Mouse (Mus musculus) hindbrain, postnatal 0 days (tissue): ENCODE measurements around the gene Pomc. TPM values are rescaled to one million over a fixed set of nuclear protein-coding genes. Genes with fewer than 3 reads are reported as not detected.
A peak's percentile ranks its signal among the peaks of the same experiment; 100 is the strongest.

ENCODE experiments used
- ATAC-seq: fragments of 200-750 bp; cut with Nextera tagmentation; 2 replicates; pipeline ENCODE4 v1.8.0; 2017; ENCODE audit warnings: mild to moderate bottlenecking, moderate TSS enrichment, moderate library complexity
- DNase-seq: peaks from one replicate; pipeline ENCODE4 v3.0.0-alpha.2; 2015; ENCODE audit warnings: low spot score
- H3K27ac ChIP-seq: fragments of 300-500 bp; sonication (generic); 2 replicates; pipeline ENCODE4 v1.5.1; 2014; ENCODE audit warnings: mild to moderate bottlenecking
- H3K27me3 ChIP-seq: fragments of 300-500 bp; sonication (generic); 2 replicates; pipeline ENCODE4 v1.6.1; 2014; ENCODE audit warnings: low read length, mixed read lengths; ENCODE audit not compliant: insufficient read depth
- H3K36me3 ChIP-seq: fragments of 300-500 bp; sonication (generic); 2 replicates; pipeline ENCODE4 v1.6.1; 2014; ENCODE audit warnings: low read length, mixed read lengths; ENCODE audit not compliant: insufficient read depth
- H3K4me1 ChIP-seq: fragments of 300-500 bp; sonication (generic); 2 replicates; pipeline ENCODE4 v1.6.1; 2014; ENCODE audit warnings: antibody characterized with exemption, low read length, mixed read lengths; ENCODE audit not compliant: insufficient read depth
- H3K4me2 ChIP-seq: fragments of 300-500 bp; sonication (generic); 2 replicates; pipeline ENCODE4 v1.6.1; 2014; ENCODE audit warnings: low read depth, mild to moderate bottlenecking, low read length, moderate library complexity, mixed read lengths
- H3K4me3 ChIP-seq: fragments of 300-500 bp; sonication (generic); 2 replicates; pipeline ENCODE4 v1.5.1; 2014; ENCODE audit warnings: low read length
- H3K9ac ChIP-seq: fragments of 300-500 bp; sonication (generic); replicated peaks from 2 replicates; pipeline ENCODE4 v1.6.1; 2014; ENCODE audit warnings: mild to moderate bottlenecking, low read length, moderate library complexity, mixed read lengths
- H3K9me3 ChIP-seq: fragments of 300-500 bp; sonication (generic); 2 replicates; pipeline ENCODE4 v1.6.1; 2016; ENCODE audit warnings: low read length, mixed read lengths
- CTCF ChIP-seq: IDR thresholded peaks from 2 replicates; pipeline ENCODE4 v1.5.1; 2016; ENCODE audit warnings: antibody characterized with exemption, control low read depth, low read depth
- WGBS: fragments of 180-500 bp; shearing (Covaris S2); extraction: QIAGEN DNeasy Blood & Tissue Kit; methylation state at CpG from one replicate; pipeline ENCODE4 v1.1.7; 2014; 5-methylcytosine and 5-hydroxymethylcytosine counted together
- polyA plus RNA-seq: library from polyadenylated mRNA; unstranded; fragments of >200 nt; fragmentation: Nextera tagmentation; extraction: Ambion mirVana; gene quantifications from 2 replicates; pipeline ENCODE4 v1.2.1, GENCODE M21; 2015
- total RNA-seq: library from RNA; depleted of rRNA; stranded (reverse); fragments of >200 nt; gene quantifications from 2 replicates; pipeline ENCODE4 v1.2.3, GENCODE M21; 2014; rRNA removed

The Pomc gene
- total and polyA plus RNA-seq, 2 experiments from 2014 or later: 3.5 to 5.3 TPM

DNA sequence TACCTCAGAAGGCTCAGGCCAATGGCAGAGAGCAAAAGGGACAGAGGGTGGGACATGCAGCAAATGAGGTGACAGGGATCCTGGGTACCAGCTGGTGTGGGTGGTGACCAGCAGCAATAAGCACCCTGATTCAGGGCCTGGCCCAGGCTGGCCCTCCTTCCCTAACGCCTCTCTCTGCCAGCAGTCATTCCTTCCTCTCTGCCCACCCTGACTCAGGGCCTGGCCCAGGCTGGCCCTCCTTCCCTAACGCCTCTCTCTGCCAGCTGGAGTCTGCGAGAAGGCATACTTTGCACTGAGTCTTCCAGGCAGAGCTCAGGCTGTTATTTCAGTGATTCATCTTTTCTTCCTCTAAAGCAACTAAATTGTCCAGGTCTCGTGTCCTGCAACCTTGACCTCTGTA lies 52.4 kb downstream of the Pomc start:
- H3K4me3 ChIP-seq: no peak overlapping the region
- no peak overlapping the region for H3K9ac ChIP-seq
- TF ChIP-seq CTCF: no peak
- peak overlapping the region; percentile 73 for H3K27ac ChIP-seq
- no peaks in the 10 kb centered on the region for H3K36me3 ChIP-seq
- 37% methylated on average over 4 of the region's 4 CpGs for WGBS
- no peaks in the 10 kb centered on the region for H3K27me3 ChIP-seq
- DNase-seq (peak; percentile 30), ATAC-seq (peak; percentile 61)
- H3K4me2 ChIP-seq: no peak overlapping the region
- peaks cover 36% of the 10 kb centered on the region for H3K4me1 ChIP-seq
- no peaks in the 10 kb centered on the region for H3K9me3 ChIP-seq

DNA sequence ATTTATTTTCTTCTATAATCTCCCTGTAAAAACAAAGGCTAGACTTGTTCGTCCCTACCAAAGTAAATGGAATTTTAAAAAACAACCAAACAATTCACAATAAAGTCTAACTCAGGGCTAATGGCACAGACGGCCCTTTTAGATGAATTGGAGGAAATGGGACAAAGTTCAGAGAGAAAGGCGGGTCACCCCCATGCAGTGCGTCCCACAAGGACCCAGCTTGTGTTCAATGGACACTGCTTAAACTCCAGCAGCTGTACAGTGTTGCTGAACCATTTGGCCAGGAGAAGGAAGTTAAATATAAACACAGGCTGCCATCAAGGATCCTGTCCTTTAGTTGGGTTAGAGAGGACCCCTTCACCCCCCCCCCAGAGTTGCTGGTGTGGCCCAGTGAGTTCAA lies 53.0 kb downstream of the Pomc start:
- no peak for DNase-seq
- Histone ChIP-seq H3K27me3 (no peaks in the 10 kb centered on the region), H3K36me3 (no peaks in the 10 kb centered on the region), H3K9me3 (no peaks in the 10 kb centered on the region), H3K4me3 (no peak overlapping the region), H3K27ac (peak overlapping the region; percentile 78), H3K4me2 (0 out of 2 replicates have a peak overlapping the region, but pooled peaks have one; percentile 5), H3K4me1 (peaks cover 36% of the 10 kb centered on the region), H3K9ac (no peak overlapping the region)
- no peak for ATAC-seq
- WGBS: 45% methylated on average over 4 of the region's 4 CpGs
- TF ChIP-seq CTCF: no peak

DNA sequence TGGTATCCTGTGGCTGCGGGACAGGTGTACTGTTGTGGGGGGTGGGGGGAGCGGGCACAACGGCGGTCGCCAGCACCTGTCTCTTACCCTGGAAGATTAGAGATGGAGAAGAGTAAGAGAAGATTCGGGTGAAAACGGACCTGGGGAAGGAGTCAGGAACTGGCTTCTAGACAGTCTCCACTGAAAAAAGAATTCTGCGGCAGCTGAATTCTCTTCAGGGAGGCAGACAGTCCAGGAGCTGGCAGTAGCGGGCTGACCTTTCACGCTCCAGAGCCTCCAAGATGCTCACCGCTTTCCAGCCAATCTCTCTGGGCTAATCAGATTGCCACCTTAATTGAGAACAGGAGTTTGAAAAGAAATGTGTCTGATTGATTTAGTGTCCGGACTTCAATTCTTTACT lies 54.0 kb downstream of the Pomc start:
- no peak overlapping the region for H3K9ac ChIP-seq

More for the DNA sequence above, 54.0 kb downstream of the Pomc start:
- Histone ChIP-seq H3K4me2 (0 out of 2 replicates have a peak overlapping the region, but pooled peaks have one; percentile 13), H3K9me3 (no peaks in the 10 kb centered on the region), H3K4me1 (peaks cover 36% of the 10 kb centered on the region), H3K27ac (peak overlapping the region; percentile 78), H3K27me3 (no peaks in the 10 kb centered on the region), H3K4me3 (no peak overlapping the region), H3K36me3 (no peaks in the 10 kb centered on the region)
- 43% methylated on average over 12 of the region's 12 CpGs for WGBS
- ATAC-seq: peak; percentile 62
- TF ChIP-seq CTCF: peak; percentile 7; the same call in 1 of the 2 replicates
- peak; percentile 74 for DNase-seq

Other genes with a start within 250 kb of the Pomc start
- gene Dnmt3a, start 148.9 kb upstream of the Pomc start, total RNA-seq: 81.8 and 90.3 TPM in 2 replicates
- gene Dnmt3a, start 148.9 kb upstream of the Pomc start, polyA plus RNA-seq: 133 and 134 TPM in 2 replicates
- gene Efr3b, start 84.0 kb downstream of the Pomc start, total RNA-seq: 159 and 174 TPM in 2 replicates
- gene Efr3b, start 84.0 kb downstream of the Pomc start, polyA plus RNA-seq: 26.1 and 29.0 TPM in 2 replicates
- 47.4 and 49.5 TPM in 2 replicates for gene Dnajc27, start 127.6 kb downstream of the Pomc start, total RNA-seq
- gene Dnajc27, start 127.6 kb downstream of the Pomc start, polyA plus RNA-seq: 24.2 and 25.2 TPM in 2 replicates
- 40.4 and 40.9 TPM in 2 replicates for gene Adcy3, start 178.2 kb downstream of the Pomc start, total RNA-seq
- gene Adcy3, start 178.2 kb downstream of the Pomc start, polyA plus RNA-seq: 11.5 and 12.5 TPM in 2 replicates